Comparison of ENCODE assay signal across 11 mouse cellular contexts in genomic region chr4:125315818-125316217, GRCm38 (mm10).
DNase-seq lines count a peak whose midpoint lies in the region; ATAC-seq and TF ChIP-seq lines count a peak whose summit lies in the region.
"Had no signal": no experiment of that assay in that cellular context is flagged by ENCODE, and none has a peak within 500 bp of the region (broad histone marks: within the 10 kb centered on the region; RNA-seq: fewer than 3 reads in every experiment).

No protein-coding gene starts in this region.

- H3K4me1 ChIP-seq in ES-Bruce4 (ENCODE audit: control insufficient read depth, insufficient read depth, low read length): peaks cover 11% of the 10 kb centered on the region
- H3K4me1 ChIP-seq in hindbrain, embryonic 12.5 days: peaks cover 28% of the 10 kb centered on the region
- H3K4me1 ChIP-seq in midbrain, embryonic 10.5 days: peaks cover 28% of the 10 kb centered on the region
- no peaks in the 10 kb centered on the region for H3K4me1 ChIP-seq in thymus, adult 2 months (replicated peaks; ENCODE audit: control insufficient read depth, insufficient read depth, low read length)

- no peaks in the 10 kb centered on the region for H3K9me3 ChIP-seq in ES-Bruce4 (replicated peaks; ENCODE audit: control insufficient read depth, insufficient read depth, low read length, poor library complexity, severe bottlenecking)
- H3K9me3 ChIP-seq in hindbrain, embryonic 12.5 days (replicated peaks): no peaks in the 10 kb centered on the region
- no peaks in the 10 kb centered on the region for H3K9me3 ChIP-seq in midbrain, embryonic 10.5 days (replicated peaks)

- H3K4me3 ChIP-seq in ES-Bruce4 (ENCODE audit: low read depth, low read length): no peak overlapping the region
- H3K4me3 ChIP-seq in hindbrain, embryonic 12.5 days: no peak overlapping the region
- no peak overlapping the region for H3K4me3 ChIP-seq in midbrain, embryonic 10.5 days
- H3K4me3 ChIP-seq in thymus, adult 2 months (ENCODE audit: control insufficient read depth, insufficient read depth, low read length): no peak overlapping the region

- 17% methylated on average over 6 of the region's 6 CpGs for WGBS in hindbrain, embryonic 12.5 days
- 30% methylated on average over 6 of the region's 6 CpGs for WGBS in midbrain, embryonic 10.5 days
- WGBS in thymus, adult 2 months: 20% methylated on average over 6 of the region's 6 CpGs

- H3K4me2 ChIP-seq in hindbrain, embryonic 12.5 days (replicated peaks): no peak overlapping the region

- no peak overlapping the region for H3K27ac ChIP-seq in ES-Bruce4 (ENCODE audit: insufficient read depth, low read length)
- H3K27ac ChIP-seq in hindbrain, embryonic 12.5 days: no peak overlapping the region
- peak overlapping the region; percentile 42; the same call in 1 of the 2 replicates for H3K27ac ChIP-seq in midbrain, embryonic 10.5 days (replicated peaks)
- H3K27ac ChIP-seq in thymus, adult 2 months (ENCODE audit: control insufficient read depth, insufficient read depth, low read length): no peak overlapping the region

- no peak for TF ChIP-seq POLR2A in ES-Bruce4 (IDR thresholded peaks at IDR 0.05; ENCODE audit: insufficient read depth, low read length)
- TF ChIP-seq POLR2A in thymus, adult 2 months (IDR thresholded peaks at IDR 0.05; ENCODE audit: control insufficient read depth, extremely low read depth, insufficient read depth, low read length, poor library complexity): no peak

- peak; percentile 79 for ATAC-seq in hindbrain, embryonic 12.5 days (ENCODE audit: low FRiP score)
- no peak for ATAC-seq in inflammation-experienced regulatory T-cells, adult 6 months
- ATAC-seq: liver, postnatal 0 days; Patski had no signal

- no peak overlapping the region for H3K9ac ChIP-seq in ES-Bruce4 (ENCODE audit: low read depth, poor library complexity, severe bottlenecking)
- no peak overlapping the region for H3K9ac ChIP-seq in hindbrain, embryonic 12.5 days
- H3K9ac ChIP-seq: liver, postnatal 0 days had no signal

- intact Hi-C loops in heart, postnatal 25 days (cut with DNase I): no loop called here

- TF ChIP-seq CTCF in ES-Bruce4 (IDR thresholded peaks at IDR 0.05; ENCODE audit: low read depth, low read length): no peak
- no peak for TF ChIP-seq CTCF in thymus, adult 2 months (IDR thresholded peaks at IDR 0.05; ENCODE audit: borderline replicate concordance, control insufficient read depth, extremely low read depth, insufficient read depth, low read length, poor library complexity)

- no peaks in the 10 kb centered on the region for H3K36me3 ChIP-seq in ES-Bruce4 (ENCODE audit: control insufficient read depth, insufficient read depth, low read length, poor library complexity, severe bottlenecking)
- no peaks in the 10 kb centered on the region for H3K36me3 ChIP-seq in hindbrain, embryonic 12.5 days
- no peaks in the 10 kb centered on the region for H3K36me3 ChIP-seq in midbrain, embryonic 10.5 days
- H3K36me3 ChIP-seq in thymus, adult 2 months (ENCODE audit: control insufficient read depth, insufficient read depth, low read length): no peaks in the 10 kb centered on the region

- peak; percentile 24 for DNase-seq in brain, embryonic 18.5 days (ENCODE audit: low read depth, low spot score)
- no peak for DNase-seq in midbrain, embryonic 10.5 days (ENCODE audit: low spot score)
- no peak for DNase-seq in heart, postnatal 25 days (ENCODE audit: low spot score)
- no peak for DNase-seq in thymus, adult 2 months
- DNase-seq in gastrocnemius, adult 8-10 months (ENCODE audit: low spot score in 2 of 2): no peak
- DNase-seq: heart, postnatal 36 days; liver, postnatal 0 days had no signal

- 0 out of 2 replicates have a peak, but pooled peaks have one; percentile 38 for TF ChIP-seq EP300 in ES-Bruce4 (IDR thresholded peaks at IDR 0.05; ENCODE audit: insufficient read depth, low read depth, low read length)

- H3K27me3 ChIP-seq in ES-Bruce4 (ENCODE audit: control insufficient read depth, insufficient read depth, low read length, poor library complexity, severe bottlenecking): no peaks in the 10 kb centered on the region
- H3K27me3 ChIP-seq in hindbrain, embryonic 12.5 days: peaks cover 15% of the 10 kb centered on the region; the same call in 1 of the 2 replicates
- H3K27me3 ChIP-seq in midbrain, embryonic 10.5 days (ENCODE audit: low read depth, poor library complexity, severe bottlenecking): peaks cover 52% of the 10 kb centered on the region
- no peaks in the 10 kb centered on the region for H3K27me3 ChIP-seq in thymus, adult 2 months (ENCODE audit: control insufficient read depth, insufficient read depth, low read length)
